Mouse (Mus musculus) duodenum, adult 2 months (tissue): ENCODE measurements around the gene Frmpd1. TPM values are rescaled to one million over a fixed set of nuclear protein-coding genes. Genes with fewer than 3 reads are reported as not detected.

Experiments used
- polyA plus RNA-seq: library from polyadenylated mRNA; depleted of rRNA; stranded (reverse); fragments of >200 nt; gene quantifications from 2 replicates; pipeline ENCODE4 v1.2.3, GENCODE M21; 2012; ENCODE audit warnings: low replicate concordance; rRNA removed

Gene Frmpd1
- 0.07 and 0.47 TPM in 2 replicates for polyA plus RNA-seq

DNA sequence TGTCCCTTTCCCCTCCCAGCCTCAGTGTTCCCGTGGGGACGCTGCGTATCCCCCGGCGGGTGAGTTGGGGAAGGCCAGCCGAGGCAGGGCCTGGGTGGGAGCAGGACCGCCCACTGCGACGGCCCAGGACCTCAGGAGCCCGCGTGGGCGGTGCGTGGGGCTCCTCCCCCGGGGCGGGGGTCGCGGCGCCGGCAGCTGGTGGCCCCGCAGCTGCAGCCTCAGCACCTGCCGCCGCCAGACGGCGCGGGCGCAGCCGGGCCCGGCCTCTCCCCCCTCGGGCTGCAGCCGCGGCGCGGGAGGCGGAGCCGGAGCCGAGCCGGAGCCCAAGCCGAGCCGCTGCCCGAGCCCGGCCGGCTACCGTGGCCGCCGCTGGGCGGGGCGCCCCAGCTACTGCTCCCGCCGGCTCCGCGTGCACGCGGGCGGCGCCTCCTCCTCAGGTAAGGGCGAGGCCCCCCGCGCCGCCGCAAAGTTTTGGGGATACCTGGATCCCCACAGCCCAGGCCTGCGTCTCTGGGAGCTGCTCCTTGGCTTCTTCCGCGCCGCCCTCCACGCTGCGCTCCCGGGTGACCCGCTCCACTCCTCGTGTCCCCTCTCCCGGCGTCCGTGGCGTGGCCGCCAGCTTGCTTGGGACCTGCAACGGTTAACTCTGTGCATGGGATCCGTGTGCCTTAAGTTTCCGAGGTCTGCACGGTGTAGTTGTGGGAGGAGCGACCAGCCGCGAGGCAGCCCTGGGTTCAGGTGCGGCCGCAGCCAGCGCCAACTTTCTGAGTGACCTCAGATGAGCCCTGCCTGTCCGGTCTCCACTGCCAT is at the start of gene Frmpd1:
Frmpd1 (plus strand) TSS at position 355 of the 810 bp plus-strand sequence.

GRCm38 (mm10) chr4:45296662-45297564 is 112.2 kb downstream of the Frmpd1 start, which contains the start of gene Trmt10b:
TSS of gene Trmt10b (plus strand) at chr4:45297127.

Other genes starting within 250 kb of the Frmpd1 start
- 57.3 and 60.6 TPM in 2 replicates for gene Grhpr, start 203.5 kb upstream of the Frmpd1 start, polyA plus RNA-seq
- gene Zbtb5, start 172.5 kb upstream of the Frmpd1 start, polyA plus RNA-seq, result 3.5 and 7.9 TPM in 2 replicates
- gene Polr1e, start 166.3 kb upstream of the Frmpd1 start, polyA plus RNA-seq, result 1.2 and 1.5 TPM in 2 replicates
- 1.9 and 2.5 TPM in 2 replicates for gene Fbxo10, start 100.3 kb upstream of the Frmpd1 start, polyA plus RNA-seq
- gene Tomm5, start 76.8 kb upstream of the Frmpd1 start, polyA plus RNA-seq, result 45.9 and 81.1 TPM in 2 replicates
- 0.37 and 0.60 TPM in 2 replicates for gene Trmt10b, start 112.3 kb downstream of the Frmpd1 start, polyA plus RNA-seq
- 15.1 and 25.8 TPM in 2 replicates for gene Dcaf10, start 157.2 kb downstream of the Frmpd1 start, polyA plus RNA-seq
- 18.3 and 20.3 TPM in 2 replicates for gene Exosc3, start 157.9 kb downstream of the Frmpd1 start, polyA plus RNA-seq
- 58.5 and 68.7 TPM in 2 replicates for gene Slc25a51, start 223.9 kb downstream of the Frmpd1 start, polyA plus RNA-seq